Mouse (Mus musculus) liver, embryonic 14.5 days (tissue): ENCODE measurements at regions not wholly inside any gene's neighbourhood (a gene's known extent, or its start where the extent isn't known, plus 50 kb on each side); places are given as distances from the start of the nearest gene placed in this dataset.

Experiments
- CTCF ChIP-seq: IDR thresholded peaks from 2 replicates; pipeline ENCODE4 v1.5.1; 2016; ENCODE audit warnings: antibody characterized with exemption, low read depth, control low read depth
- EP300 ChIP-seq: IDR thresholded peaks from 2 replicates; pipeline ENCODE4 v1.6.1; 2016; ENCODE audit warnings: antibody characterized with exemption, low read depth

DNA sequence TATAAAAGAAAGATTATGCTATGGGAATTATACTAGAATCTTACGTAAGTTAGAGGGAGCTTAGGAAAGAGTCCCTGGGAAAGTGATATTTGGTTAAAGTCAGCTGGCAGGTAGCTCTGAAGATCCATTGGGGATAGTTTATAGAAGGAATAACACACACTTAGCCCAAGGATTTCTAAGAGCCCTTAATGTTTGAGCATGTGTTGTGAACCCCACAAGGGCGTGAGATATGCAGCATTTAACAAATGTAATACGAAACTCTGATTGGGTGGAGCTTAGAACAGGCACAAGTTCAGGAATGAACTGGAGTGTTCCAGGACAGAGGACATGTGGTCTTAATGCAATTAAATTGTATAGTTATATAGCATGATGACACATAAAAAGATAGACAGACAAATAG is 132.6 kb upstream of the Eci2 start:
- no peak for TF ChIP-seq CTCF
- TF ChIP-seq EP300, result no peak
